ENCODE assay signal across 15 mouse cellular contexts in genomic region chr1:55430587-55430986, GRCm38 (mm10).
"Had no signal": no experiment of that assay in that cellular context is flagged by ENCODE, and none has a peak within 500 bp of the region (broad histone marks: within the 10 kb centered on the region; RNA-seq: fewer than 3 reads in every experiment).

No protein-coding gene starts in this region.

- H3K36me3 ChIP-seq: limb, embryonic 12.5 days; liver, embryonic 13.5 days; lung, embryonic 15.5 days; midbrain, embryonic 15.5 days; neural tube, embryonic 15.5 days had no signal

- DNase-seq: kidney, adult 8-10 months; kidney, postnatal 25 days; layer of hippocampus, adult 9-11 months; layer of hippocampus, postnatal 36 days; liver; liver, embryonic 13.5 days; liver, postnatal 0 days; lung, postnatal 14 days; right cerebral cortex, adult 18-20 months; right cerebral cortex, postnatal 25 days had no signal

- H3K4me3 ChIP-seq: limb, embryonic 12.5 days; liver, embryonic 13.5 days; lung, embryonic 15.5 days; megakaryocyte, embryonic 14.5 days; midbrain, embryonic 15.5 days; neural tube, embryonic 15.5 days had no signal

- H3K27me3 ChIP-seq: limb, embryonic 12.5 days; liver, embryonic 13.5 days; lung, embryonic 15.5 days; megakaryocyte, embryonic 14.5 days; midbrain, embryonic 15.5 days; neural tube, embryonic 15.5 days had no signal

- ATAC-seq: liver, postnatal 0 days; midbrain, embryonic 15.5 days had no signal
